Mouse (Mus musculus): ENCODE data around the gene Cenpx. TPM values are rescaled to one million over a fixed set of nuclear protein-coding genes. Genes with fewer than 3 reads are reported as not detected.
A peak's percentile ranks its signal among the peaks of the same experiment; 100 is the strongest.

Gene Cenpx
- total RNA-seq, 1 experiment, result 53.9 TPM

- no peaks in the 10 kb centered on the region for H3K9me3 ChIP-seq (ENCODE audit: control insufficient read depth, insufficient read depth, low read depth, low read length)
- H3K27ac ChIP-seq (ENCODE audit: insufficient read depth, low read depth, low read length, poor library complexity, severe bottlenecking), result peak overlapping the region; percentile 57
- no peak overlapping the region for H3K4me3 ChIP-seq (ENCODE audit: insufficient read depth in 1 of 2, low read depth in 1 of 2, low read length in 2 of 2, poor library complexity in 1 of 2, severe bottlenecking in 1 of 2)
- no peaks in the 10 kb centered on the region; the same call in 1 of the 2 replicates for H3K36me3 ChIP-seq (ENCODE audit: control insufficient read depth, insufficient read depth, low read length, poor library complexity, severe bottlenecking)
- peak; percentile 83 for DNase-seq (ENCODE audit: low read depth, low spot score)
- in situ Hi-C loops (cut with MboI; ENCODE audit: low sequenced_read_pairs in 2 of 2, unreplicated experiment in 2 of 2), result no loop called here
- TF ChIP-seq CHD2 (IDR thresholded peaks at IDR 0.05; ENCODE audit: low read depth, low read length), result peak; percentile 48
- TF ChIP-seq ZC3H11A (IDR thresholded peaks at IDR 0.05; ENCODE audit: borderline replicate concordance, low read depth, low read length), result no peak
- H3K9ac ChIP-seq (ENCODE audit: insufficient read depth, low read depth, low read length, poor library complexity, severe bottlenecking), result no peak overlapping the region
- H3K4me1 ChIP-seq (ENCODE audit: control insufficient read depth in 2 of 2, insufficient read depth in 2 of 2, low read length in 2 of 2, poor library complexity in 1 of 2), result peaks cover 16 to 32% of the 10 kb centered on the region in 2 experiments
Observed at GRCm38 (mm10) chr11:120663714-120664113, 49.8 kb downstream of the Cenpx start.

- Histone ChIP-seq H3K9me3 (ENCODE audit: control insufficient read depth, insufficient read depth, low read depth, low read length) (no peaks in the 10 kb centered on the region), H3K4me1 (ENCODE audit: control insufficient read depth in 2 of 2, insufficient read depth in 2 of 2, low read length in 2 of 2, poor library complexity in 1 of 2) (peaks cover 16 to 34% of the 10 kb centered on the region in 2 experiments), H3K36me3 (ENCODE audit: control insufficient read depth, insufficient read depth, low read length, poor library complexity, severe bottlenecking) (no peaks in the 10 kb centered on the region; the same call in 1 of the 2 replicates), H3K9ac (ENCODE audit: insufficient read depth, low read depth, low read length, poor library complexity, severe bottlenecking) (no peak overlapping the region), H3K4me3 (ENCODE audit: insufficient read depth in 1 of 2, low read depth in 1 of 2, low read length in 2 of 2, poor library complexity in 1 of 2, severe bottlenecking in 1 of 2) (no peak overlapping the region), H3K27ac (ENCODE audit: insufficient read depth, low read depth, low read length, poor library complexity, severe bottlenecking) (peak overlapping the region; percentile 57; the same call in 1 of the 2 replicates)
- DNase-seq (ENCODE audit: low read depth, low spot score), result no peak
- TF ChIP-seq MAFK (IDR thresholded peaks at IDR 0.05; ENCODE audit: insufficient read depth, low read depth, low read length), result no peak
- no peak for TF ChIP-seq ZC3H11A (IDR thresholded peaks at IDR 0.05; ENCODE audit: borderline replicate concordance, low read depth, low read length)
- TF ChIP-seq ZNF384 (IDR thresholded peaks at IDR 0.05; ENCODE audit: low read depth, low read length), result no peak
- TF ChIP-seq CHD2 (IDR thresholded peaks at IDR 0.05; ENCODE audit: low read depth, low read length), result no peak
- no peak for TF ChIP-seq HCFC1 (IDR thresholded peaks at IDR 0.05; ENCODE audit: borderline replicate concordance, insufficient read depth, low read length)
- in situ Hi-C loops (cut with MboI; ENCODE audit: low sequenced_read_pairs in 2 of 2, unreplicated experiment in 2 of 2), result no loop called here
Observed at GRCm38 (mm10) chr11:120662759-120663158, 50.8 kb downstream of the Cenpx start.

GRCm38 (mm10) chr11:120661076-120661460 lies 52.5 kb downstream of the Cenpx start, which contains the start of gene Notum:
Gene Notum (minus strand): TSS chr11:120661175.
- no peak for DNase-seq (ENCODE audit: low read depth, low spot score)
- in situ Hi-C loops (cut with MboI; ENCODE audit: low sequenced_read_pairs in 2 of 2, unreplicated experiment in 2 of 2), result no loop called here
- Histone ChIP-seq H3K4me3 (ENCODE audit: insufficient read depth in 1 of 2, low read depth in 1 of 2, low read length in 2 of 2, poor library complexity in 1 of 2, severe bottlenecking in 1 of 2) (peak within 1 kb of the TSS; percentile 84 to 86), H3K36me3 (ENCODE audit: control insufficient read depth, insufficient read depth, low read length, poor library complexity, severe bottlenecking) (no peaks in the 10 kb centered on the region; the same call in 1 of the 2 replicates), H3K9ac (ENCODE audit: insufficient read depth, low read depth, low read length, poor library complexity, severe bottlenecking) (peak within 1 kb of the TSS; percentile 79), H3K9me3 (ENCODE audit: control insufficient read depth, insufficient read depth, low read depth, low read length) (no peaks in the 10 kb centered on the region), H3K27ac (ENCODE audit: insufficient read depth, low read depth, low read length, poor library complexity, severe bottlenecking) (peak within 1 kb of the TSS; percentile 52; the same call in 1 of the 2 replicates), H3K4me1 (ENCODE audit: control insufficient read depth in 2 of 2, insufficient read depth in 2 of 2, low read length in 2 of 2, poor library complexity in 1 of 2) (peaks cover 13 to 31% of the 10 kb centered on the region in 2 experiments)
- no peak for TF ChIP-seq MAFK (IDR thresholded peaks at IDR 0.05; ENCODE audit: insufficient read depth, low read depth, low read length)
- no peak for TF ChIP-seq ZNF384 (IDR thresholded peaks at IDR 0.05; ENCODE audit: low read depth, low read length)
- TF ChIP-seq HCFC1 (IDR thresholded peaks at IDR 0.05; ENCODE audit: borderline replicate concordance, insufficient read depth, low read length), result no peak
- TF ChIP-seq CHD2 (IDR thresholded peaks at IDR 0.05; ENCODE audit: low read depth, low read length), result no peak
- no peak for TF ChIP-seq ZC3H11A (IDR thresholded peaks at IDR 0.05; ENCODE audit: borderline replicate concordance, low read depth, low read length)

Other genes starting within 250 kb of the Cenpx start
- 15.3 and 21.2 TPM in 2 replicates for gene Arl16, start 246.1 kb downstream of the Cenpx start, total RNA-seq (2012; rRNA removed)
- gene Mrpl12, start 229.1 kb downstream of the Cenpx start, total RNA-seq (2012; rRNA removed), result 100 and 136 TPM in 2 replicates
- gene Slc25a10, start 221.9 kb downstream of the Cenpx start, total RNA-seq (2012; rRNA removed), result 30.2 and 35.0 TPM in 2 replicates
- gene Gcgr, start 183.0 kb downstream of the Cenpx start, total RNA-seq (2012; rRNA removed), result 0.40 and 0.53 TPM in 2 replicates
- gene Mcrip1, start 164.0 kb downstream of the Cenpx start, total RNA-seq (2012; rRNA removed), result 18.9 and 20.2 TPM in 2 replicates
- not detected in 2 replicates for gene Ppp1r27, start 162.6 kb downstream of the Cenpx start, total RNA-seq (2012; rRNA removed)
- gene P4hb, start 140.5 kb downstream of the Cenpx start, total RNA-seq (2012; rRNA removed), result 904 and 977 TPM in 2 replicates
- 161 and 253 TPM in 2 replicates for gene Arhgdia, start 132.1 kb downstream of the Cenpx start, total RNA-seq (2012; rRNA removed)
- 300 and 397 TPM in 2 replicates for gene Alyref, start 115.4 kb downstream of the Cenpx start, total RNA-seq (2012; rRNA removed)
- 87.4 and 98.4 TPM in 2 replicates for gene Anapc11, start 115.3 kb downstream of the Cenpx start, total RNA-seq (2012; rRNA removed)
- 0.69 and 0.94 TPM in 2 replicates for gene Npb, start 105.3 kb downstream of the Cenpx start, total RNA-seq (2012; rRNA removed)
- gene Pcyt2, start 95.8 kb downstream of the Cenpx start, total RNA-seq (2012; rRNA removed), result 88.6 and 188 TPM in 2 replicates
- 29.4 and 33.2 TPM in 2 replicates for gene Sirt7, start 88.5 kb downstream of the Cenpx start, total RNA-seq (2012; rRNA removed)
- 42.6 and 48.4 TPM in 2 replicates for gene Mafg, start 80.1 kb downstream of the Cenpx start, total RNA-seq (2012; rRNA removed)
- gene Pycr1, start 70.0 kb downstream of the Cenpx start, total RNA-seq (2012; rRNA removed), result 19.0 and 19.6 TPM in 2 replicates
- 0.63 TPM in 1 of 2 replicates, not detected in the other for gene Myadml2, start 65.6 kb downstream of the Cenpx start, total RNA-seq (2012; rRNA removed)
- 47.8 and 196 TPM in 2 replicates for gene Notum, start 52.6 kb downstream of the Cenpx start, total RNA-seq (2012; rRNA removed)
- gene Aspscr1, start 40.8 kb downstream of the Cenpx start, total RNA-seq (2012; rRNA removed), result 85.2 and 144 TPM in 2 replicates
- gene Lrrc45, start 187 bp upstream of the Cenpx start, total RNA-seq (2012; rRNA removed), result 30.3 and 65.0 TPM in 2 replicates
- gene Rac3, start 7.7 kb upstream of the Cenpx start, total RNA-seq (2012; rRNA removed), result 20.1 and 34.3 TPM in 2 replicates
- gene Dcxr, start 13.5 kb upstream of the Cenpx start, total RNA-seq (2012; rRNA removed), result 43.6 and 66.6 TPM in 2 replicates
- not detected in 2 replicates for gene Cbr2, start 18.4 kb upstream of the Cenpx start, total RNA-seq (2012; rRNA removed)
- 184 and 244 TPM in 2 replicates for gene Hmga1b, start 49.1 kb upstream of the Cenpx start, total RNA-seq (2012; rRNA removed)
- 18.8 and 28.6 TPM in 2 replicates for gene Rfng, start 70.5 kb upstream of the Cenpx start, total RNA-seq (2012; rRNA removed)
- 289 and 378 TPM in 2 replicates for gene Gps1, start 70.5 kb upstream of the Cenpx start, total RNA-seq (2012; rRNA removed)
- 101 and 124 TPM in 2 replicates for gene Dus1l, start 82.7 kb upstream of the Cenpx start, total RNA-seq (2012; rRNA removed)
- 210 and 251 TPM in 2 replicates for gene Fasn, start 110.8 kb upstream of the Cenpx start, total RNA-seq (2012; rRNA removed)
- 1.8 and 3.0 TPM in 2 replicates for gene Ccdc57, start 219.1 kb upstream of the Cenpx start, total RNA-seq (2012; rRNA removed)
- 261 and 568 TPM in 2 replicates for gene Slc16a3, start 234.7 kb upstream of the Cenpx start, total RNA-seq (2012; rRNA removed)